12 mouse cellular contexts compared by ENCODE assay signal in the genomic region with DNA sequence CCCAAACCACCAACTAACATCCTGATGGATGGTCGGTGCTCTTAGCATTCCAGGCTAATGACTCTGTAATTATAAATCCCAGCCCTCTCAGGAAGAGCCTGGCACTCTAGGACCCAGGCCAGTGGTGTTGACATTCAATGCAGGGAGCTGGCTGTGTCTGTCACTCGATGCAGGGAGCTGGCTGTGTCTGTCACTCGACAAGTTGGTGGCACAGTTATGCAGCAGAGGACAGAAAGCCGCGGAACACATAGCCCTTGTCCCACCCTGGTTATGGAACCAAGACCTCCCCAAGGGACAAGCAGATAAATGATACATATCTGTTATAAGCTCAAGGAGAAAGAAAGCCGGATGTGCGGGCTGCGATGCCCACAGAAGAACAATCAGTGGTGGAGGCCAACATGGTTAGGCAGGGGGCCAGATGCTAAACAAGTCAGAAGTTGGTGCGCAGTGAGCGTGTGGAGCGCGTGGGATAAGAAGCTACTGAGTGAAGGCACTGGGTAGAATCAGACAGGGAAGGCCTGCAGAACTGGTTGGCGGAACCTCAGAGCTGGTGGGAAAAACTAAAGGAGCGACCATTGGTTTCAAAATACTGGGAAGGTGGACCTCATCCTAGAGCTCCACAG. TPM values are rescaled to one million over a fixed set of nuclear protein-coding genes. Genes with fewer than 3 reads are reported as not detected.
DNase-seq lines count a peak whose midpoint lies in the region; ATAC-seq lines count a peak whose summit lies in the region.
"Had no signal": no experiment of that assay in that cellular context is flagged by ENCODE, and none has a peak within 500 bp of the region (broad histone marks: within the 10 kb centered on the region; RNA-seq: fewer than 3 reads in every experiment).

No protein-coding gene starts in this region.

- H3K27me3 ChIP-seq in heart, embryonic 11.5 days (ENCODE audit: control insufficient read depth, insufficient read depth, low read length): no peaks in the 10 kb centered on the region
- H3K27me3 ChIP-seq in lung, embryonic 16.5 days (ENCODE audit: control insufficient read depth, insufficient read depth, low read depth, low read length): no peaks in the 10 kb centered on the region
- no peaks in the 10 kb centered on the region for H3K27me3 ChIP-seq in neural tube, embryonic 14.5 days (ENCODE audit: control insufficient read depth, insufficient read depth, low read length)

- no peak overlapping the region for H3K4me3 ChIP-seq in heart, embryonic 11.5 days (ENCODE audit: low read depth, low read length)
- H3K4me3 ChIP-seq in lung, embryonic 16.5 days (ENCODE audit: low read length): no peak overlapping the region
- no peak overlapping the region for H3K4me3 ChIP-seq in neural tube, embryonic 14.5 days (ENCODE audit: low read depth, low read length)

- no peak for DNase-seq in heart, adult 18-20 months
- DNase-seq in lung, postnatal 25 days (ENCODE audit: low spot score): no peak
- peak; percentile 21 for DNase-seq in heart, postnatal 4 days
- no peak for DNase-seq in T-cell, adult 2 months (ENCODE audit: low spot score)
- DNase-seq: cerebellum, postnatal 25 days; kidney, postnatal 25 days; retina, postnatal 1 day had no signal

- H3K4me1 ChIP-seq in heart, embryonic 11.5 days (ENCODE audit: control insufficient read depth, insufficient read depth, low read length): peaks cover 24% of the 10 kb centered on the region
- peaks cover 23% of the 10 kb centered on the region for H3K4me1 ChIP-seq in lung, embryonic 16.5 days (replicated peaks; ENCODE audit: control insufficient read depth, insufficient read depth, low read length)
- H3K4me1 ChIP-seq in neural tube, embryonic 14.5 days (ENCODE audit: control insufficient read depth, insufficient read depth, low read length): 0 out of 2 replicates have a peak, but pooled peaks cover 4% of the 10 kb centered on the region

- 0 out of 2 replicates have a peak, but pooled peaks have one; percentile 19 for ATAC-seq in heart, embryonic 11.5 days (replicated peaks; ENCODE audit: insufficient number of reproducible peaks, low FRiP score, low TSS enrichment)
- 0 out of 2 replicates have a peak, but pooled peaks have one; percentile 44 for ATAC-seq in lung, embryonic 16.5 days (ENCODE audit: low read depth)
- peak; percentile 22; the same call in 1 of the 2 replicates for ATAC-seq in neural tube, embryonic 14.5 days (ENCODE audit: low read depth)
- ATAC-seq: CD4-positive, CD25-positive, alpha-beta regulatory T cell, adult 4 months had no signal

- H3K9me3 ChIP-seq in heart, embryonic 11.5 days (replicated peaks; ENCODE audit: control insufficient read depth, low read length): no peaks in the 10 kb centered on the region
- H3K9me3 ChIP-seq in lung, embryonic 16.5 days (ENCODE audit: control insufficient read depth, low read length): no peaks in the 10 kb centered on the region; the same call in 1 of the 2 replicates
- no peaks in the 10 kb centered on the region for H3K9me3 ChIP-seq in neural tube, embryonic 14.5 days (ENCODE audit: control insufficient read depth, low read length)

- no peak overlapping the region for H3K27ac ChIP-seq in heart, embryonic 11.5 days (ENCODE audit: low read depth, low read length)
- peak overlapping the region; percentile 65 for H3K27ac ChIP-seq in lung, embryonic 16.5 days (ENCODE audit: low read length)
- no peak overlapping the region for H3K27ac ChIP-seq in neural tube, embryonic 14.5 days (ENCODE audit: low read depth, low read length)
- H3K27ac ChIP-seq: macrophage had no signal

- H3K9ac ChIP-seq in heart, embryonic 11.5 days (ENCODE audit: low read depth, low read length): no peak overlapping the region
- no peak overlapping the region for H3K9ac ChIP-seq in lung, embryonic 16.5 days (ENCODE audit: low read length)
- no peak overlapping the region for H3K9ac ChIP-seq in neural tube, embryonic 14.5 days (replicated peaks; ENCODE audit: low read depth, low read length)

- H3K36me3 ChIP-seq in heart, embryonic 11.5 days (ENCODE audit: control insufficient read depth, insufficient read depth, low read length): no peaks in the 10 kb centered on the region
- H3K36me3 ChIP-seq in lung, embryonic 16.5 days (ENCODE audit: control insufficient read depth, insufficient read depth, low read length): no peaks in the 10 kb centered on the region
- no peaks in the 10 kb centered on the region for H3K36me3 ChIP-seq in neural tube, embryonic 14.5 days (ENCODE audit: control insufficient read depth, insufficient read depth, low read length)

- H3K4me2 ChIP-seq in heart, embryonic 11.5 days: no peak overlapping the region
- H3K4me2 ChIP-seq in lung, embryonic 16.5 days (ENCODE audit: low read depth, low read length): no peak overlapping the region
- H3K4me2 ChIP-seq in neural tube, embryonic 14.5 days (ENCODE audit: low read depth, low read length): no peak overlapping the region

- 45% methylated on average over 14 of the region's 14 CpGs for WGBS in heart, embryonic 11.5 days (ENCODE audit: insufficient replicate concordance)
- 43% methylated on average over 14 of the region's 14 CpGs for WGBS in lung, embryonic 16.5 days
- whole genome bisulfite sequencing in neural tube, embryonic 14.5 days: 71% methylated on average over 14 of the region's 14 CpGs

RNA-seq across cellular contexts. Expression of a gene that starts 33.7 kb away (rescaled TPM):
- polyA plus RNA-seq in heart, embryonic 11.5 days (2014; fragmentation: Nextera tagmentation; extraction: Ambion mirVana): 15.6 and 15.7 TPM in 2 replicates
- 1 to 10 TPM; 8.2 to 9.2 TPM for total RNA-seq in heart, adult 18-20 months (2021)
- 29.2 and 31.9 TPM in 2 replicates for polyA plus RNA-seq in lung, embryonic 16.5 days (2015; fragmentation: Nextera tagmentation; extraction: Ambion mirVana)
- 10 to 100 TPM; 24.2 to 26.5 TPM for total RNA-seq in heart, postnatal 4 days (2021)
- polyA plus RNA-seq in neural tube, embryonic 14.5 days (2014; fragmentation: Nextera tagmentation; extraction: Ambion mirVana): 5.2 and 8.0 TPM in 2 replicates
- polyA plus RNA-seq: macrophage had no signal
